Mouse (Mus musculus): ENCODE results near the gene Tjap1.

Tjap1 gene

GRCm38 (mm10) chr17:46278011-46278765 lies 4.6 kb downstream of the Tjap1 start:
- no peak for DNase-seq

GRCm38 (mm10) chr17:46277586-46277985 lies 5.2 kb downstream of the Tjap1 start:
- DNase-seq = no peak

DNA sequence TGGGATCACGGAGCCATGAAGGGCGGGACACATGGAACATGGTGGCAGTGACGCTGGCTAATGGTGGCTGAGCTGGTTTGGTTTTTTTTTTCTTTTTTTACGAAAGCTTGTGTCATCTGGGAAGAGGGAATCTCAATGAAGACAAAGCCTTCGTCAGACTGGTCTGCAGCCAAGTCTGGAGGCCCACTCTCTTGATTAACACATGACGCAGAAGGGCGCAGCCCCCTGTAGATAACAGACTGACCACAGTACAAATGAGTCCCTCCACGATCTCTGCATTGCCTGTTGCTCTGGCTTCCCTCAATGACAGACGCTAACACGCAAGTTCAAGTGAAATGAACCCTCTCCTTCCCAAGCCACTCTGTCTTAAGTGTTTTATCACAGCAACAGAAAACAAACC lies 7.3 kb downstream of the Tjap1 start:
- no peak for DNase-seq

DNA sequence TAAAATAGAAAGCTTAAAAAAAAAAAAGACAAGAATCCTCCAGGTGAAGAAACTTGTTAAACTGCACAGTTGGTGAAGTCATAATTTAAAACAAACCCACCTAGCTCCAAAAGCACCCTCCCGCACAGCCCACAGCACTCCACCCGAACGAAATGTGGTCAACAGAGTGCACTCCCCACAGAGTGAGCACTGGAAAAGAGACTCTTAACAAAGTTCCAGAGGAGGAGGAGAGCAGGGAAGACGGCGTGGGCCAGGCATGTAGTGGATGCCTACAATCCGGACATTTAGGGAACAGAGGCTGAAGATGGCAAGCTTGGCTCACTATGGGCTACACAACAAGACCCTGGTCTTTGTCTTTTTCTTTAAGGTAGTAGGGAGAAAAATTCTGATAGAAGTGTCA lies 7.8 kb downstream of the Tjap1 start:
- DNase-seq = no peak

- no peak for DNase-seq
These were observed 8.4 kb downstream of the Tjap1 start for GRCm38 (mm10) chr17:46274465-46274864.

DNA sequence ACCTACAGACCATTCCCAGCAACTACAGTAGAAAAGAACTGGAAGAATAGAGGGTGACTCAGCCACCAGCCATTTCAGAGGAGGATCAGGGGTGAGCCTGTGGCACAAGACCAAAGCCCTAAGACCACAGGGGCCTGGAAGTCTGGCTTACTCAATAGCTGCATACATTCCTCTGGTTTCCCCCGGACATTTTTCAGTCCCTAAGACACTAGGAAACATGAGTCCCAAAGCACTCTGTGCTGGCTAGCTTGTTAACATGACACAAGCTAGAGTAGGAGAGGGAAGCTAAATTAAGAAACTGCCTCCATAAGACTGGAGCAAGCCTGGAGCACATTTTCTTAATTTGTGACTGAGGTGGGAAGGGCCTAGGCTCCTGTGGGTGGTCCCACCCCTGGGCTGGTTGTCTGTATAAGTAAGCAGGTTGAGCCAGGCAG lies 9.0 kb downstream of the Tjap1 start:
- DNase-seq = no peak

- DNase-seq = peak; percentile 61
These were observed 10.2 kb downstream of the Tjap1 start for GRCm38 (mm10) chr17:46272675-46273074.

DNA sequence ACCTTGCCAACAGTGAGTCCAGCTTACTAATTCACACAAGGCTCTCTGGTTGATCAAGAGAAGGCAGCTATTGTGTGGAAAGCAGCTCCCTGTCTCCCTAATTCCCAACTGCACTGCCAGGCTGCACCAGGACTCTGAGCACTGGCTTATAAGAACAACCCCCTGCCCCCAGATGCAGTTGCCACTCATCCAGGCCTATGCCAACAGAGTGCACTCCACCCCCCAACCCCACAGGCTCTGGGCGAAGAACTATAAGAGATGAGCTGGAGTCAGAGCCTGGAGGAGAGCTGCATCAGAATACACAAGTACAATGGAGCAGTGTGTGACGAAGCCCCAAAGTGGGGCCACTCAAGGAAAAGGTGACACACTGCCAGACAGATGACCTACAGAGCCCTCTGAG lies 10.8 kb downstream of the Tjap1 start:
- DNase-seq = no peak

GRCm38 (mm10) chr17:46269771-46270534 lies 12.9 kb downstream of the Tjap1 start:
- DNase-seq = peak; percentile 73

DNA sequence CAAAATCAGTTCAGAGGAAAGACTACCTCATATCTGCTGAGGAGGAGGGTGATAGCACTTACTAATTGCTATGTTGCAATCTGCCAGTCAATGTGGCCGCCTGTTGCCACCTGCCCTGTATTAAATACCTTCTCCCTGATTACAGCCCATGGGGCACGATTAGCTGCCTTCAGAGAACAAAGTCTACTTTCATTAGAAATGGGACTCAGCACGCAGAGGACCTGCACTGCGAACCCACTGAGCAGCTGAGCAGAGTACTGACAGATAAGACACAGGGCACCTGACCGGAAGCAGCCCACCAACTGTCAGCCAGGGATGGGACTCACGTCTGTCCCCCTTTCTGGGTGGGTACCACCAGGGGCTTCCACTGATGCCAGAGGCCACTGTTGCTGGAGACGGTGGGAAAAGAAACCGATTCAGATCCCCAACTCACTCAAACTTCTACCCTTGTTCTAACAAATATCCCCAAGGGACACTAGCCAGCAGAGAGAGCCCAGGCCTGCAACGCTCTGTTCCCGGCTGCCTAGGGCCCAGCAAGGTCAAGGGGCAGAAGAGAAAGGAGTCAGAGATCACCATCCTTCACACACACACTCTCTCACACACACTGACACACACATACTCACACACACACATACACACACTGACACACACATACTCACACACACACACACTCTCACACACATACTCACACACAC lies 14.7 kb downstream of the Tjap1 start:
- DNase-seq = no peak

GRCm38 (mm10) chr17:46267511-46267910 lies 15.3 kb downstream of the Tjap1 start:
- no peak for DNase-seq

DNA sequence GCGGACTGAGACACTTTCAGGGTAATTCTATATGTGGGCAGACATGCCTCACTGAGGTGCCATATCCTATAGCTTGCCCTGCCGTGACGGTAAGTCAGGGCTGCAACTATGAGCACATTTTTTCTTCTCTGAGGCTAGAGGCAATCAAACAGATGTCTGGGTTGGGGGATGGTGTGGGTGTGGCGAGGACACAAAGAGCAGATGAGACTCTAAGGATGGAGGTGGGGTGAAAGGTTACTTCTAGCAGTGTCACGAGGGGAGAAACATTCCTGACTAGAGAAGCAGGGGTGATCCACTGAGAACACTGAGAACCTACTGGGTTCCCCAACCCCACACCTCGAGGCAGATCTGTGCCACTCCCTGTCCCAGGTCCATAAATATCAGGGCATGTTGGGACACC lies 15.8 kb downstream of the Tjap1 start:
- no peak for DNase-seq

DNA sequence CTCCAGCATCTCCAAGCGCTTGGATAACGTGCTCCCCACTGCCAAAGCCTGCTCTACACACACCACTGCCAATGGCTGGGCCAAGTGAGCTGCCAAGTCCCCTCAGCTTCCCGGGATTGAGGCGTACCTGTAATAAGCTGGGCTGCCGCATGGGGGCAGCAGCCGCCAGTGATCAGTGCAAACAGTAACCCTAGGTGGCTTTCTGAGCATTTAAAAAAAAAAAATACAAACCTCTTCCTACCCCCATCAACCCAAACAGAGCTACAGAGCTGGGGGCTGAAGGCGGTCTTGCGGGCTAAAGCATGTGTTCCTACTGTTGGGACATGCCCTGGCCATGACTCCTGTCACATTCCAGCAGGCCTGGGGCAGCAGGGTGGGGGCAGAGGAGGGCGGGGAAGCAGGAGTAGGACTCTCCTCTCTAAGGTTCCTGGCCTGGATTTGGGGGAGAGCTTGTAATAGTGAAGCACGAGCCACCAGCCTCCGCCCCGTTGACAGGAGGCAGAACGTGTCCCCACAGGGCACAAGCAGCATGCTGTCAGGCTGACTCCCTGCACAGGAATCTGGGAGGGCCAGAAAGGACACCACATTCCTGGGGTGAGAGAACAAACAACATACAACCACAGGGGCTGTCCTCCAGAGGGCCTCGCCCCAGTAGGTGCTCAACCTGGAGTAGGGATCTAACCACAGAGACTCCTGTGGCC lies 16.8 kb downstream of the Tjap1 start:
- peak; percentile 69 for DNase-seq

DNA sequence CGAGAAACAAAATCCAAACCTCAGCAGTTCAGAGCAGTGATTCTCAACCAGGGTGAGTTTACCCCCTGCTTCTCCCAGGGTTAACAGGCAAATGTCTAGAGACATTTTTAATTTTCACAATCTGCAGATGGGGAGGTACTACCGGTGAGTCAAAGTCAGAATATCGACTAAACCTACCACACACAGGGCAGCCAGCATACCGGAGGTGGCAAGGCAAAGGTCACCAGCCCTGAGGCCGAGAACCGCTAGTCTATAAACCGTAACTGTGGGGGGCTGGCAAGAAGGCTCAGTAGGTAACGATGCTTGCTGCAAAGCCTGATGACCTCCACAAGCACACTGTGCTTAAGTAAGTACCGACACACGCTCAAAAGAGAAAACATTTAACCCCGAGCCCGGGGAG lies 17.3 kb downstream of the Tjap1 start:
- no peak for DNase-seq

DNA sequence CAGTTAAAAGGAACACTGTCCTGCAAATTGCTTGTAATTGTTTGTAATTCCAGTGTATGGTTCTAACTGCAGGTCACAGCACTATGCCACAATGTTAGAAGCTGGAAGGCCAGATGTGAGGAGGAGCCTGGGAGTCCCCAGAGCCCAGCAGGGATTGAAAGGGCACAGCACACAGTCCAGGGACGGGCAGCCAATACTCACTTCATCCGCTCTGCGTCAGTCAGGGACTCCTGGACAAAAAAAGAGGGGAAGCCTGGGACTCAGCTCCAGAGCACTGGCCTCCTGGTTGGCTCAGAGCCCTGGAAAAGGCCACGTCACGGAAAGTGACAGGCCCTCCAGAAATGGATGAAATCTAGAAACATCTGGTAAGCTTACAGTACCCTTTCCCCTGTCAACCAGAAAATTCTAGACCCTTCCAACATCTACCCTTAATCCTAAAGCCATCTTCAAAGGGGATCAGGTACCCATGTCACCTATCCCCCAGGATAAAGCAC lies 20.6 kb downstream of the Tjap1 start:
- no peak for DNase-seq

DNA sequence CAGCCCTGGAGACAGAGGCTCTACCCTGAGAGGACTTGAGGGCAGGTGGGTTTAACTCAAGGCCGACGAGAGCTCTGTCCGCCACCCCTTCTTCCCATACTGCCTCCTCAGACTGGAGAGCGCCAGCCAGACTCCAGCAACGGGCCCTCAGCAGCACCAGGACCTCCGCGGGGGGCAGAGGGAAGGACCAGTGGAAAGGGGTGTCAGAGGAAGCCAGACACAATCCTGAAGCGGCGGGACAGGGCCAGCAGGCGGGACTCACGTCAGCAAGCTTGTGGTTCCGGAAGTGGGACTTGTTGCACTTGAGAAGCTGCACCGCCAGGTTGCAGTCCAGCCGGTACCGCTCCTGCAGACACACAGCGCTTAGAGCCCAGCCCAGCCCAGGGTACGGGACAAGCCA lies 23.2 kb downstream of the Tjap1 start:
- no peak for DNase-seq

DNA sequence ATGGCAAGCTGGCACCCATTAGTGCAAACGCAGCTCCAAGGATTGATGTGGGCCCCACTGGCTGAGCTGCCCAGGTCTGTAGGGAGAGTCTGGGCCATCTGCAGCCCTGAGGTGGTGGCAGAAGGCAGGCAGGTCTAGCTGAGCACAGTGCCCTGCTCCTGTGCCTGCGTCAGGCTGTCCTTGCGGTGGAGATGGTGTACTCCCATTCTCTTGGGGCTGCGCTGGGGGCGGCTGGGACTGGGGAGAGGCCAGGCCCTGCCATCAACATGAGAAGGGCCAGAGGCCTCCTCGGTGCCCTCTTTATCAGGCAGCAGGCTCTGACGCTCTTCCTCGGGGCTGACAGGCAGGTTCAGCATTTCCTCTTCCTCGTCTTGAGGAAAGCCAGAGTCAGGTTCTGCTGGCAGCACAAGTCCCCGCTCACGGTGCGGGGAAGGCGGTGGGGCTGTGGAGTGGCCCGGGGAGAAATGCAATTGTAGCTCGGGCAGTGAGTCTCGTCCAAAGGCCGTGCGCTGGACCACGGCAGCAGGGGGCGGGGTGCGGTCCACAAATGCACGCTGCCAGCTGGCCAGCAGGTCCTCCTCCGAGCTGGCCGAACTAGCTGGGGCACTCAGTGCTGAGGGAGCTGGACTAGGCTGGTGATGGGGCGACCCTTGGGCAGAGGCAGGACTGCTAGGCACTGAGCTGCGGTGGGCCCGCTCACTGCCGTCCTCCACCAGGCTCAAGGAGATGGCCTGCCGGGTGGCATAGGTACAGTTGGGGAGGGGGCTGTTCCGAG lies 24.4 kb downstream of the Tjap1 start:
- DNase-seq = no peak

- DNase-seq = no peak
These were observed 27.7 kb downstream of the Tjap1 start for GRCm38 (mm10) chr17:46255147-46255546.

- DNase-seq = no peak
These were observed 28.7 kb downstream of the Tjap1 start for GRCm38 (mm10) chr17:46254106-46254505.

- DNase-seq = peak; percentile 82
These were observed 29.3 kb downstream of the Tjap1 start, which contains the start of gene Lrrc73 for GRCm38 (mm10) chr17:46253452-46254084. Gene Lrrc73, plus strand, starts transcription at chr17:46253531.

All from kidney, adult 11 months (tissue).